Mouse (Mus musculus): ENCODE results near the gene Rps3. TPM values are rescaled to one million over a fixed set of nuclear protein-coding genes. Genes with fewer than 3 reads are reported as not detected.

Rps3 gene
- 699 and 715 TPM in 2 replicates for polyA plus RNA-seq (2014; fragmentation: Nextera tagmentation; extraction: Ambion mirVana)

- DNase-seq (ENCODE audit: low spot score) = peak; percentile 94
- ATAC-seq (replicated peaks; ENCODE audit: low FRiP score) = peak; percentile 96
- Histone ChIP-seq H3K36me3 (ENCODE audit: control insufficient read depth, insufficient read depth, low read length) (peaks cover 33% of the 10 kb centered on the region), H3K4me2 (ENCODE audit: low read depth, low read length, severe bottlenecking) (peak within 1 kb of the TSS; percentile 93), H3K9ac (ENCODE audit: low read length) (peak within 1 kb of the TSS; percentile 85), H3K27ac (ENCODE audit: low read depth, low read length) (peak within 1 kb of the TSS; percentile 69), H3K27me3 (ENCODE audit: control insufficient read depth, insufficient read depth, low read length) (no peaks in the 10 kb centered on the region), H3K9me3 (ENCODE audit: control insufficient read depth, low read length) (no peaks in the 10 kb centered on the region), H3K4me3 (ENCODE audit: low read depth, low read length) (peak within 1 kb of the TSS; percentile 77), H3K4me1 (replicated peaks; ENCODE audit: control insufficient read depth, insufficient read depth, low read length) (peaks cover 19% of the 10 kb centered on the region; the same call in 1 of the 2 replicates)
- under 1% methylated on average over 45 of the region's 45 CpGs for WGBS
Observed at GRCm38 (mm10) chr7:99483271-99483923, at the start of gene Rps3. Gene Rps3, minus strand, starts transcription at chr7:99483738.

GRCm38 (mm10) chr7:99532526-99532925, 49.0 kb upstream of the Rps3 start:
- Histone ChIP-seq H3K4me1 (replicated peaks; ENCODE audit: control insufficient read depth, insufficient read depth, low read length) (peaks cover 3% of the 10 kb centered on the region; the same call in 1 of the 2 replicates), H3K4me3 (ENCODE audit: low read depth, low read length) (no peak overlapping the region), H3K9ac (ENCODE audit: low read length) (no peak overlapping the region), H3K27ac (ENCODE audit: low read depth, low read length) (no peak overlapping the region), H3K27me3 (ENCODE audit: control insufficient read depth, insufficient read depth, low read length) (no peaks in the 10 kb centered on the region), H3K36me3 (ENCODE audit: control insufficient read depth, insufficient read depth, low read length) (no peaks in the 10 kb centered on the region), H3K4me2 (ENCODE audit: low read depth, low read length, severe bottlenecking) (no peak overlapping the region), H3K9me3 (ENCODE audit: control insufficient read depth, low read length) (no peaks in the 10 kb centered on the region)
- ATAC-seq (replicated peaks; ENCODE audit: low FRiP score) (no peak), DNase-seq (ENCODE audit: low spot score) (no peak)
- WGBS = 88% methylated on average over 4 of the region's 4 CpGs

DNA sequence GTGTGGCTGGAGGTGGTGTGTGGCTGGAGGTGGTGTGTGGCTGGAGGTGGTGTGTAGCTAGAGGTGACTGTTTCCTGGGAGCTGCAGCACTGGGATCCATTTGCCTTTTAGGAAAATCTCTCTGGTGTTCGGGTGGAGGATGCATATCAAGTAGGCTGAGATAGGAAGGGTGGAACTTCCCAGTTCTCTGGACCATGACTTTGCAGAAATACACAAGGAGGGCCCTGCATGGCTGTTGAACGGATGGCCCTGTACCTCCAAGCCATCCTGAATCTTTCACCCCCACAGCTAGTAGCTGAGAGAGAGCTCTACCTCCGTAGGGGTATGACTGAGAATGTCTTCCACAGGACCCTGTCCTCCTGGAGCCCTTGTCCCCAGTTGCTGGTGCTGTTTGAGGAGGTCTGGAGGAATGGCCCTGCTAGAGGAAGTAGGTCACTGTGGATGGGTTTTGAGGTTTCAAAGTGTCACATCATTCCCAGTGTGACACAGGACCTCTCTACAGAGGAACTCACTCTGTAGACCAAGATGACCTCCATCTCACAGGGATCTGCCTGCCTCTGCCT, 48.0 kb upstream of the Rps3 start:
- no peaks in the 10 kb centered on the region for H3K9me3 ChIP-seq (ENCODE audit: control insufficient read depth, low read length)
- H3K4me2 ChIP-seq (ENCODE audit: low read depth, low read length, severe bottlenecking) = no peak overlapping the region
- H3K4me1 ChIP-seq (replicated peaks; ENCODE audit: control insufficient read depth, insufficient read depth, low read length) = peaks cover 3% of the 10 kb centered on the region; the same call in 1 of the 2 replicates
- no peaks in the 10 kb centered on the region for H3K27me3 ChIP-seq (ENCODE audit: control insufficient read depth, insufficient read depth, low read length)
- H3K36me3 ChIP-seq (ENCODE audit: control insufficient read depth, insufficient read depth, low read length) = no peaks in the 10 kb centered on the region
- ATAC-seq (replicated peaks; ENCODE audit: low FRiP score) (no peak), DNase-seq (ENCODE audit: low spot score) (no peak)
- H3K27ac ChIP-seq (ENCODE audit: low read depth, low read length) = no peak overlapping the region
- H3K9ac ChIP-seq (ENCODE audit: low read length) = no peak overlapping the region
- 83% methylated on average over 3 of the region's 3 CpGs for WGBS
- H3K4me3 ChIP-seq (ENCODE audit: low read depth, low read length) = no peak overlapping the region

- H3K36me3 ChIP-seq (ENCODE audit: control insufficient read depth, insufficient read depth, low read length) = no peaks in the 10 kb centered on the region
- H3K4me3 ChIP-seq (ENCODE audit: low read depth, low read length) = no peak overlapping the region
- WGBS = 61% methylated on average over 5 of the region's 5 CpGs
- ATAC-seq (replicated peaks; ENCODE audit: low FRiP score) = no peak
- no peak overlapping the region for H3K27ac ChIP-seq (ENCODE audit: low read depth, low read length)
- no peaks in the 10 kb centered on the region for H3K9me3 ChIP-seq (ENCODE audit: control insufficient read depth, low read length)
- H3K27me3 ChIP-seq (ENCODE audit: control insufficient read depth, insufficient read depth, low read length) = no peaks in the 10 kb centered on the region
- H3K4me2 ChIP-seq (ENCODE audit: low read depth, low read length, severe bottlenecking) = no peak overlapping the region
- H3K9ac ChIP-seq (ENCODE audit: low read length) = no peak overlapping the region
- no peaks in the 10 kb centered on the region for H3K4me1 ChIP-seq (replicated peaks; ENCODE audit: control insufficient read depth, insufficient read depth, low read length)
- no peak for DNase-seq (ENCODE audit: low spot score)
Observed at GRCm38 (mm10) chr7:99529410-99529809, 45.9 kb upstream of the Rps3 start.

- Histone ChIP-seq H3K4me1 (replicated peaks; ENCODE audit: control insufficient read depth, insufficient read depth, low read length) (no peaks in the 10 kb centered on the region), H3K36me3 (ENCODE audit: control insufficient read depth, insufficient read depth, low read length) (no peaks in the 10 kb centered on the region), H3K4me2 (ENCODE audit: low read depth, low read length, severe bottlenecking) (no peak overlapping the region), H3K27me3 (ENCODE audit: control insufficient read depth, insufficient read depth, low read length) (no peaks in the 10 kb centered on the region), H3K27ac (ENCODE audit: low read depth, low read length) (no peak overlapping the region), H3K9ac (ENCODE audit: low read length) (no peak overlapping the region), H3K4me3 (ENCODE audit: low read depth, low read length) (no peak overlapping the region), H3K9me3 (ENCODE audit: control insufficient read depth, low read length) (no peaks in the 10 kb centered on the region)
- DNase-seq (ENCODE audit: low spot score) (no peak), ATAC-seq (replicated peaks; ENCODE audit: low FRiP score) (no peak)
- 49% methylated on average over 2 of the region's 2 CpGs for WGBS
Observed at GRCm38 (mm10) chr7:99528547-99528946, 45.0 kb upstream of the Rps3 start.

GRCm38 (mm10) chr7:99523837-99524236, 40.3 kb upstream of the Rps3 start:
- Histone ChIP-seq H3K9me3 (ENCODE audit: control insufficient read depth, low read length) (no peaks in the 10 kb centered on the region), H3K4me3 (ENCODE audit: low read depth, low read length) (no peak overlapping the region), H3K27me3 (ENCODE audit: control insufficient read depth, insufficient read depth, low read length) (no peaks in the 10 kb centered on the region), H3K9ac (ENCODE audit: low read length) (no peak overlapping the region), H3K4me2 (ENCODE audit: low read depth, low read length, severe bottlenecking) (no peak overlapping the region), H3K4me1 (replicated peaks; ENCODE audit: control insufficient read depth, insufficient read depth, low read length) (no peaks in the 10 kb centered on the region), H3K27ac (ENCODE audit: low read depth, low read length) (no peak overlapping the region), H3K36me3 (ENCODE audit: control insufficient read depth, insufficient read depth, low read length) (no peaks in the 10 kb centered on the region)
- WGBS = 88% methylated on average over 1 of the region's 1 CpGs
- no peak for ATAC-seq (replicated peaks; ENCODE audit: low FRiP score)
- DNase-seq (ENCODE audit: low spot score) = no peak

- ATAC-seq (replicated peaks; ENCODE audit: low FRiP score) = no peak
- no peak overlapping the region for H3K4me2 ChIP-seq (ENCODE audit: low read depth, low read length, severe bottlenecking)
- no peak overlapping the region for H3K27ac ChIP-seq (ENCODE audit: low read depth, low read length)
- DNase-seq (ENCODE audit: low spot score) = no peak
- no peak overlapping the region for H3K9ac ChIP-seq (ENCODE audit: low read length)
- 83% methylated on average over 8 of the region's 8 CpGs for WGBS
- H3K4me3 ChIP-seq (ENCODE audit: low read depth, low read length) = no peak overlapping the region
- no peaks in the 10 kb centered on the region for H3K27me3 ChIP-seq (ENCODE audit: control insufficient read depth, insufficient read depth, low read length)
- no peaks in the 10 kb centered on the region for H3K4me1 ChIP-seq (replicated peaks; ENCODE audit: control insufficient read depth, insufficient read depth, low read length)
- H3K36me3 ChIP-seq (ENCODE audit: control insufficient read depth, insufficient read depth, low read length) = no peaks in the 10 kb centered on the region
- H3K9me3 ChIP-seq (ENCODE audit: control insufficient read depth, low read length) = no peaks in the 10 kb centered on the region
Observed at GRCm38 (mm10) chr7:99523121-99523520, 39.6 kb upstream of the Rps3 start.

DNA sequence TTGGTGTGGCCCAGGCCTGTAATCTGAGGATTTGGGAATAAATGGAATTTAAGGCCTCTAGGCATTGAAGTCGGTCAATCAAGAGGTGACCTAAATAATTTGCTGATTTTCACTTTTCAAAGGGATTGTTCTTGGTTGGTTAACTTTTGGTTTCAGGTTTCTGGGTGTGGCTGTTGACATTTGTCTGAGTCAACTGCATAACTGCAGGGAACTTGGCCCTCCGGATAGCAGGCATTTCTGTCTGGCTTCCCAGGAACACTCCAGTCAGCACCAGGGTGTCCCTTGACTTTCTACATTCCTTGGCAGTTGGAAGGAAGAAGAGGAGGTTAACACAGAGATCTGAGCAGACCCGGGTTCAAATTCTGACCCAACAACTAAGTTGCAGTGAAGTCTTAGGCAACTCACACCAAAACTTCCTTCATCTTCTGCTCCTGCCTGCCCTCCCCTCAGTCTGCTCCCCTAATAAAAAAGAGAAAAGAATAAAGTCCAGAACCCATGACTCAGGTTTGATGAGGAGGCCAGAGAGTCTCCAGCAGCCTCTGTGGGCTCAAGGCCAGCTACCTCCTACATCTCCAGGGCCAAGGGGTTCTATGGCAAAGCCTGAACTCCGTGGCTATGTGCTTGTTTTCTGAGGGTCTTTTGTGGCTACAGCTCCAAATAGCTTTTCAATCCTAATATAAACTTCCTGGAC, 35.6 kb upstream of the Rps3 start:
- Histone ChIP-seq H3K27me3 (ENCODE audit: control insufficient read depth, insufficient read depth, low read length) (no peaks in the 10 kb centered on the region), H3K9ac (ENCODE audit: low read length) (no peak overlapping the region), H3K27ac (ENCODE audit: low read depth, low read length) (no peak overlapping the region), H3K4me2 (ENCODE audit: low read depth, low read length, severe bottlenecking) (no peak overlapping the region), H3K4me3 (ENCODE audit: low read depth, low read length) (no peak overlapping the region), H3K9me3 (ENCODE audit: control insufficient read depth, low read length) (no peaks in the 10 kb centered on the region), H3K4me1 (replicated peaks; ENCODE audit: control insufficient read depth, insufficient read depth, low read length) (no peaks in the 10 kb centered on the region), H3K36me3 (ENCODE audit: control insufficient read depth, insufficient read depth, low read length) (no peaks in the 10 kb centered on the region)
- DNase-seq (ENCODE audit: low spot score) = no peak
- 71% methylated on average over 4 of the region's 4 CpGs for WGBS
- ATAC-seq (replicated peaks; ENCODE audit: low FRiP score) = no peak
